Mouse (Mus musculus) embryonic facial prominence, embryonic 14.5 days (tissue): Measurements from ENCODE around the gene Klb. TPM values are rescaled to one million over a fixed set of nuclear protein-coding genes. Genes with fewer than 3 reads are reported as not detected.

Source experiments
- ATAC-seq: fragments of 200-750 bp; cut with Nextera tagmentation; 2 replicates; pipeline ENCODE4 v1.8.0; 2017; ENCODE audit warnings: low read depth, moderate number of reproducible peaks, moderate TSS enrichment
- DNase-seq: peaks from one replicate; pipeline ENCODE4 v3.0.0-alpha.2; 2015; ENCODE audit warnings: low spot score
- H3K27ac ChIP-seq: fragments of 300-500 bp; sonication (generic); replicated peaks from 2 replicates; pipeline ENCODE4 v1.5.1; 2014; ENCODE audit warnings: low read depth, mild to moderate bottlenecking, low read length, moderate library complexity
- H3K27me3 ChIP-seq: fragments of 300-500 bp; sonication (generic); replicated peaks from 2 replicates; pipeline ENCODE4 v1.6.1; 2014; ENCODE audit warnings: low read length; ENCODE audit not compliant: control insufficient read depth, insufficient read depth
- H3K36me3 ChIP-seq: fragments of 300-500 bp; sonication (generic); 2 replicates; pipeline ENCODE4 v1.6.1; 2014; ENCODE audit warnings: low read length, mixed read lengths; ENCODE audit not compliant: control insufficient read depth, insufficient read depth
- H3K4me1 ChIP-seq: fragments of 300-500 bp; sonication (generic); 2 replicates; pipeline ENCODE4 v1.6.1; 2014; ENCODE audit warnings: antibody characterized with exemption, low read length; ENCODE audit not compliant: control insufficient read depth, insufficient read depth
- H3K4me2 ChIP-seq: fragments of 300-500 bp; sonication (generic); 2 replicates; pipeline ENCODE4 v1.6.1; 2014; ENCODE audit warnings: low read depth, mild to moderate bottlenecking, low read length, moderate library complexity, mixed read lengths
- H3K4me3 ChIP-seq: fragments of 300-500 bp; sonication (generic); 2 replicates; pipeline ENCODE4 v1.5.1; 2014; ENCODE audit warnings: low read depth, mild to moderate bottlenecking, low read length
- H3K9ac ChIP-seq: fragments of 300-500 bp; sonication (generic); 2 replicates; pipeline ENCODE4 v1.6.1; 2014; ENCODE audit warnings: low read depth, mild to moderate bottlenecking, low read length, moderate library complexity, mixed read lengths
- H3K9me3 ChIP-seq: fragments of 300-500 bp; sonication (generic); 2 replicates; pipeline ENCODE4 v1.6.1; 2016; ENCODE audit warnings: low read length; ENCODE audit not compliant: control insufficient read depth
- WGBS: fragments of 180-500 bp; shearing (Covaris S2); extraction: QIAGEN DNeasy Blood & Tissue Kit; methylation state at CpG from one replicate; pipeline ENCODE4 v1.1.7; 2014; 5-methylcytosine and 5-hydroxymethylcytosine counted together
- polyA plus RNA-seq: library from polyadenylated mRNA; unstranded; fragments of >200 nt; fragmentation: Nextera tagmentation; extraction: Ambion mirVana; gene quantifications from 2 replicates; pipeline ENCODE4 v1.2.1, GENCODE M21; 2014

Gene Klb
- polyA plus RNA-seq, 1 experiment from 2014 or later, result 0.65 TPM

GRCm38 (mm10) chr5:65324758-65325355 lies 23.3 kb upstream of the Klb start:
- Histone ChIP-seq H3K27ac (no peak overlapping the region), H3K9me3 (no peaks in the 10 kb centered on the region), H3K27me3 (no peaks in the 10 kb centered on the region), H3K4me3 (no peak overlapping the region), H3K36me3 (no peaks in the 10 kb centered on the region), H3K9ac (no peak overlapping the region), H3K4me1 (no peaks in the 10 kb centered on the region), H3K4me2 (no peak overlapping the region)
- no peak for DNase-seq
- no peak for ATAC-seq
- 85% methylated on average over 3 of the region's 3 CpGs for WGBS

GRCm38 (mm10) chr5:65326212-65326611 lies 21.9 kb upstream of the Klb start:
- Histone ChIP-seq H3K36me3 (no peaks in the 10 kb centered on the region), H3K9ac (no peak overlapping the region), H3K27me3 (no peaks in the 10 kb centered on the region), H3K27ac (peak overlapping the region; percentile 19; the same call in 1 of the 2 replicates), H3K4me1 (no peaks in the 10 kb centered on the region), H3K4me3 (no peak overlapping the region), H3K4me2 (no peak overlapping the region), H3K9me3 (no peaks in the 10 kb centered on the region)
- no peak for DNase-seq
- 72% methylated on average over 5 of the region's 5 CpGs for WGBS
- ATAC-seq, result no peak

- H3K36me3 ChIP-seq, result peaks cover 10% of the 10 kb centered on the region; the same call in 1 of the 2 replicates
- no peak overlapping the region for H3K9ac ChIP-seq
- 78% methylated on average over 3 of the region's 3 CpGs for WGBS
- H3K27me3 ChIP-seq, result no peaks in the 10 kb centered on the region
- H3K4me2 ChIP-seq, result no peak overlapping the region
- H3K4me1 ChIP-seq, result peaks cover 5% of the 10 kb centered on the region; the same call in 1 of the 2 replicates
- H3K9me3 ChIP-seq, result no peaks in the 10 kb centered on the region
- no peak overlapping the region for H3K4me3 ChIP-seq
- ATAC-seq (no peak), DNase-seq (no peak)
- no peak overlapping the region for H3K27ac ChIP-seq
These were observed 18.1 kb upstream of the Klb start for GRCm38 (mm10) chr5:65329971-65330370.

DNA sequence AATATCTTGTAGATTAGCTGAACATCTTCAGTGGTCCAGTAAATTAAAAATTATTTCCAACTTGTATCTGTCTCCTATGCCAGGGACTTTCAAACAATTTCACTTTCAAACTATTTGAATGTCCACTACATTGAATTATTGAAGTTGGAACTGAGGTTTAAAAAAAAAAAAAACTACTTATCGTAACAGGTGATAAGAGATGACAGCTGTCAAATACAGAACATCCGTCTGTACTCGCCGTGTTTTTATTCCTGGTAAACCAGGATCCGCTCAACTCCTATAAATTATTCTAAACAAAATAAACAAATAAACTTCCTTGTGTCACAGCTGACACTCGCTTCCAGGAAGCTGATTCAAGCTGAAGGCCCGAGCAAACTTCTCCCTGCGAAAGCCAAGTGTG lies 13.3 kb upstream of the Klb start:
- peaks cover 10% of the 10 kb centered on the region; the same call in 1 of the 2 replicates for H3K36me3 ChIP-seq
- 7% methylated on average over 8 of the region's 8 CpGs for WGBS
- H3K9ac ChIP-seq, result peak overlapping the region; percentile 93
- H3K27ac ChIP-seq, result peak overlapping the region; percentile 90
- no peaks in the 10 kb centered on the region for H3K27me3 ChIP-seq
- no peak for DNase-seq
- peaks cover 9% of the 10 kb centered on the region for H3K4me1 ChIP-seq
- no peak for ATAC-seq
- H3K4me2 ChIP-seq, result peak overlapping the region; percentile 59
- H3K4me3 ChIP-seq, result peak overlapping the region; percentile 92
- H3K9me3 ChIP-seq, result no peaks in the 10 kb centered on the region

DNA sequence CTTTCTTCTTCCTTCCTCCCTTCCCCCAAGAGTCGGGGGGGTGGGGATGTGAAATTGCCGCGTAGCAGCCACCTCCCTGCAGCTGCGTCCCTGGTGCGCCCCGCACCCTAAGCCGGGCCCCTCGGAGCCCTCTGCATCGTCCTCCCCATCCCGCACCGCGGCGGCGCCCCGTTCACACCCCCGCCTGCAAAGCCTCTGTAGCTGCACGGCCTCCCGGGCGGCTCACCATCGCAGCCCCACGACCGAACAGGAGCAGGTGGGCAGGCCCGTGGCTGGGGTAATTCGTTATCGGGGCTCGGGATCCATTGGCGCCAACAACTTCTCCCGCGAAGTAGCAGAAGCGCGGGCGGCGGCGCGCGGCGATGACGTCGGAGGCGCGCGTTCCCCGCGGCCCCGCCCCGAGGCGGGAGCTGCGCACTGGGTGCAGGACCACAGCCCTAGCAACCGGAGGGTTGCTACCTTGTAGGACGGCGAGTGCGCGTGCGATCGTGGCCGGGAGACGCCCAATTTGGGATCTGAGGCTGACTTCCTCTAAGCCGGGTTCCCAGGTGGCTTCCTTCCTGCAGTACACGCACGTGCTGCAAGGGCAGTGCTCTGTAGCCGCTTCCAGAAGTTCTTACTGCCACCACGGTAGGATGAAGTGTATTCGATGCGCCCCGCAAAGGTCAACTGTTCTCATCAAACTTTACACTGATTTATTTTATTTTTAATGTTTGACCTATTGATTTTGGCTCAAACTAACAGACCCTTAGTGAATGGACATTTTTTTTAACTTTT lies 12.6 kb upstream of the Klb start, which contains the start of gene Rfc1:
TSS of gene Rfc1 (minus strand) at position 373 of the 777 bp plus-strand sequence.
- H3K4me2 ChIP-seq, result peak within 1 kb of the TSS; percentile 59
- WGBS, result under 1% methylated on average over 44 of the region's 65 CpGs
- H3K9me3 ChIP-seq, result no peaks in the 10 kb centered on the region
- H3K27ac ChIP-seq, result peak within 1 kb of the TSS; percentile 90
- H3K27me3 ChIP-seq, result no peaks in the 10 kb centered on the region
- H3K36me3 ChIP-seq, result peaks cover 10% of the 10 kb centered on the region; the same call in 1 of the 2 replicates
- peak; percentile 95 for DNase-seq
- H3K4me1 ChIP-seq, result peaks cover 9% of the 10 kb centered on the region
- H3K4me3 ChIP-seq, result peak within 1 kb of the TSS; percentile 92
- ATAC-seq, result peak; percentile 99
- peak within 1 kb of the TSS; percentile 93 for H3K9ac ChIP-seq

GRCm38 (mm10) chr5:65336075-65336355 lies 12.1 kb upstream of the Klb start:
- DNase-seq (no peak), ATAC-seq (no peak)
- Histone ChIP-seq H3K27ac (peak overlapping the region; percentile 90; the same call in 1 of the 2 replicates), H3K4me1 (peaks cover 9% of the 10 kb centered on the region), H3K27me3 (no peaks in the 10 kb centered on the region), H3K4me3 (peak overlapping the region; percentile 92), H3K4me2 (peak overlapping the region; percentile 59), H3K9me3 (no peaks in the 10 kb centered on the region), H3K9ac (peak overlapping the region; percentile 93; the same call in 1 of the 2 replicates), H3K36me3 (peaks cover 10% of the 10 kb centered on the region; the same call in 1 of the 2 replicates)
- 25% methylated on average over 4 of the region's 4 CpGs for WGBS

- ATAC-seq, result no peak
- no peaks in the 10 kb centered on the region for H3K27me3 ChIP-seq
- H3K4me2 ChIP-seq, result no peak overlapping the region
- no peak overlapping the region for H3K27ac ChIP-seq
- 80% methylated on average over 6 of the region's 6 CpGs for WGBS
- DNase-seq, result no peak
- no peaks in the 10 kb centered on the region for H3K9me3 ChIP-seq
- H3K36me3 ChIP-seq, result no peaks in the 10 kb centered on the region
- H3K9ac ChIP-seq, result no peak overlapping the region
- no peak overlapping the region for H3K4me3 ChIP-seq
- H3K4me1 ChIP-seq, result peaks cover 9% of the 10 kb centered on the region
These were observed 9.7 kb upstream of the Klb start for GRCm38 (mm10) chr5:65338394-65338793.

- Histone ChIP-seq H3K27ac (no peak overlapping the region), H3K9me3 (no peaks in the 10 kb centered on the region), H3K4me1 (peaks cover 4% of the 10 kb centered on the region), H3K4me2 (no peak overlapping the region), H3K9ac (no peak overlapping the region), H3K27me3 (no peaks in the 10 kb centered on the region), H3K4me3 (no peak overlapping the region), H3K36me3 (no peaks in the 10 kb centered on the region)
- no peak for DNase-seq
- ATAC-seq, result no peak
- WGBS, result 36% methylated on average over 4 of the region's 4 CpGs
These were observed 7.9 kb upstream of the Klb start for GRCm38 (mm10) chr5:65340167-65340566.
